Mouse (Mus musculus) adrenal gland, postnatal 36 days (tissue): ENCODE data around the gene Sorl1. TPM values are rescaled to one million over a fixed set of nuclear protein-coding genes. Genes with fewer than 3 reads are reported as not detected.
"Not testable (repeated sequence)": the region's sequence is repeated elsewhere in the genome, so short reads cannot be mapped to it uniquely, and the experiment has no call there.

ENCODE experiments used
- DNase-seq, 2 experiments: peaks; one replicate each; pipeline ENCODE4 v3.0.0; 2021; ENCODE audit warnings: mixed read lengths in 1 of 2
- total RNA-seq, 2 experiments: library from RNA; stranded (reverse); gene quantifications; 2 replicates each; pipeline ENCODE4 v1.2.3; 2021

The Sorl1 gene
- total RNA-seq, 2 experiments from 2014 or later = 19.6 to 33.3 TPM

- no peak for DNase-seq
Observed at GRCm38 (mm10) chr9:42092749-42093148, 31.3 kb downstream of the Sorl1 start.

- DNase-seq = no peak
Observed at GRCm38 (mm10) chr9:42091561-42091960, 32.5 kb downstream of the Sorl1 start.

GRCm38 (mm10) chr9:42087921-42088320 lies 36.2 kb downstream of the Sorl1 start:
- no peak for DNase-seq

GRCm38 (mm10) chr9:42085970-42086369 lies 38.1 kb downstream of the Sorl1 start:
- DNase-seq = no peak

- DNase-seq = no peak
Observed at GRCm38 (mm10) chr9:42083661-42084067, 40.4 kb downstream of the Sorl1 start.

GRCm38 (mm10) chr9:42081681-42082530 lies 42.2 kb downstream of the Sorl1 start:
- no peak for DNase-seq

GRCm38 (mm10) chr9:42080671-42081070 lies 43.4 kb downstream of the Sorl1 start:
- DNase-seq = peak in 1 of 2 experiments; percentile 19

- no peak for DNase-seq
Observed at GRCm38 (mm10) chr9:42077112-42077845, 46.8 kb downstream of the Sorl1 start.

GRCm38 (mm10) chr9:42076256-42076849 lies 47.7 kb downstream of the Sorl1 start:
- no peak for DNase-seq

- DNase-seq = no peak
Observed at GRCm38 (mm10) chr9:42075241-42075640, 48.9 kb downstream of the Sorl1 start.

- DNase-seq = no peak
Observed at GRCm38 (mm10) chr9:42072010-42072409, 52.1 kb downstream of the Sorl1 start.

- no peak for DNase-seq
Observed at GRCm38 (mm10) chr9:42070856-42071255, 53.2 kb downstream of the Sorl1 start.

- no peak for DNase-seq
Observed at GRCm38 (mm10) chr9:42069471-42069870, 54.6 kb downstream of the Sorl1 start.

GRCm38 (mm10) chr9:42067950-42068349 lies 56.1 kb downstream of the Sorl1 start:
- no peak for DNase-seq

- DNase-seq = no peak
Observed at GRCm38 (mm10) chr9:42065756-42066155, 58.3 kb downstream of the Sorl1 start.

GRCm38 (mm10) chr9:42063391-42063790 lies 60.7 kb downstream of the Sorl1 start:
- DNase-seq = no peak

- DNase-seq = no peak
Observed at GRCm38 (mm10) chr9:42062269-42062668, 61.8 kb downstream of the Sorl1 start.

- DNase-seq = not testable (repeated sequence)
Observed at GRCm38 (mm10) chr9:42059006-42059405, 65.1 kb downstream of the Sorl1 start.

GRCm38 (mm10) chr9:42056591-42056990 lies 67.5 kb downstream of the Sorl1 start:
- no peak for DNase-seq

GRCm38 (mm10) chr9:42055378-42055777 lies 68.7 kb downstream of the Sorl1 start:
- DNase-seq = no peak

- no peak for DNase-seq
Observed at GRCm38 (mm10) chr9:42054339-42055272, 69.5 kb downstream of the Sorl1 start.
